Mouse (Mus musculus) lung, postnatal 14 days (tissue): ENCODE data around the gene Stk38l.
"Not testable (repeated sequence)": the region's sequence is repeated elsewhere in the genome, so short reads cannot be mapped to it uniquely, and the experiment has no call there.

Experiments used
- DNase-seq: peaks from one replicate; pipeline ENCODE4 v3.0.0; 2021

Stk38l gene

DNA sequence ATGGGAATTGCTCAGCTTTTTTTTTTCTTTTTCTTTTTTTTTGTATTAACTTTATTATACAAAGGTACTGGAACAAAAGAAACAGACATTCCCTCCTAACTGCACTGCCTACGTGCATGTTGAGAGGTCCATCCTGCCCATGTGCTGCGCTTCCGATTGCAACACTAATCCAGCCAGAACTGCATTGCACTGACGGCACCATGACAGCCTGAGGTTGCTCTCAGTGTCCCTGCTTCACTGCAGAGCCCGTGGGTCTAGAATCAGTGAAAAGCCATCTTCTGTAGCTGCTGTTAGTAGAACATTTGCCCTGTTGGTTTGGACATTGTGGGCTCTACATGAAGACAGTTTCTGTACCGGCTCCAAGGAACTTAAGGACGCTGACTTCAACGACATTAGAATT is 51.1 kb downstream of the Stk38l start:
- not testable (repeated sequence) for DNase-seq

DNA sequence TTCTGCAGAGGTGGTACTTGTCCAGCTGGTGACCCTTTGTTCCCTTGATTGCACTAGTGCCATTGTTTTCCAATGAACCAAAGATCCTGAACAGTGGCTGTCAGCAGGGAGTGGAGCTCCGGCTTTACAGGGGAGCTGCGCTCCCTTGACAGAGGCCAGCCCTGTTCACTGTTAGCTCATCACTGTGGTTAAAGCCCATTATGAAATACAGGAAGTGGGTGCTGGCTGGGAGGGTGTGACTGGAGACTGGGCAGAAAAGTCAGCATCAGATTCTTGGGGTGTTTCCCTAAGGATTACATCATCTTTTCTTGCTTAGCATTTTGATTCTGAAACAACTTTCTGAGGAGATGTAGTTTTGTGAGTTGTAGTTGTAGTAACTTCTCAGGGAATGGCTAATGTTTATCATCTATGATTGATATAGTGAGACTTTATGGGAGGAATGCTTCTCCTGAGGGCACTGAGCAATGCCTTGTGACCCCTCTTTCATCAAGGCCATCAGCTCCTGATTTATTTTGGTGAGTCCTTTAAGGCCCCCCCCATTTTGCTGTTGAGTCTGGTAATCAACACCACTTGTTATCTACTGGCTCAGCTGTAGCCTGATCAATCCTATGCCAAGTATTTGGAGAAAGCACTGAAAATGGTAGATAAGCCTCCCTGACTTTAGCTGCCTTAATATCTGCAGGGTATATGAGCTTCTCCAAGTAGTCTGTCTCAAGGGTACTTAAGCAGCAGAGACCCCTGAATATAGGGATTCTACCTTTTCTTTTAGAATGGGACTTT is 52.0 kb downstream of the Stk38l start:
- DNase-seq, result peak; percentile 44

DNA sequence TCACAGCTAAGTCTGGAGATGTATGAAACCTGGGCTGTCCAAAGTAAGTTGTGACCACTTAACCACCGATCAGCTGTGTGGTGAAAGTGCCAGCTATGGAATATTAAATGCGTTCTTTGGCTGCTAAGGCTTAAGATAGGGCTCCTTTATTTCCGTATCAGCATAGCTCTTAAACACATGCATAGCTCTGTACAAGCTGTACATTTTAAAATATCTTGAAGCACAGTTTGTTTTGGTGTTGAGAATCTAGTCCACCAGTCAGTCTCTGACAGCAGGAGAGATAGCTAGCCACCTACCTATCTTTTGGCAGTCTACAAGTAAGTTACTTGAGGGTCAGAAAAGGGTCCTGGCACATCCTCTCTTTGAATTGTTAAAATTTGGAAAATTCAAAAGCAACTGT is 53.3 kb downstream of the Stk38l start:
- DNase-seq, result no peak

DNA sequence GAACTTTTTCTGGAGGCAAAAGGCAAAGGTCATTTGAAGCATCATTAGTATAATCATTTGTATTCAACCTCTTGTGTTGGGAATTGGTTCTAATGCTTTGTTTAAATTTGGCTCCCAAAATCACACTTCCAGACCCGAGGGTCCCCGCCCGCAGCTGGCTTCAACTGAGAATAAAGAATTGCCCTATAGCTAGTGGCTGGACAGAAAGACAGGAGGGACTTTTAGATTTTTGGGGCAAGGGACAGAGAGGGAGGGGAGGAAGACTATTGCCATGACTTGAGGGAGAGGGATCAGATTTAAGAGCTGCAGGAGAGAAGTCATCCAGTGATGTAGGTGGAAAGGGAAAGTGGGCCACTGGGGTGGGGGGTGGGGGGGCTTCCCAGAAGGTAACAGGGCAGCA is 56.8 kb downstream of the Stk38l start:
- DNase-seq, result no peak

DNA sequence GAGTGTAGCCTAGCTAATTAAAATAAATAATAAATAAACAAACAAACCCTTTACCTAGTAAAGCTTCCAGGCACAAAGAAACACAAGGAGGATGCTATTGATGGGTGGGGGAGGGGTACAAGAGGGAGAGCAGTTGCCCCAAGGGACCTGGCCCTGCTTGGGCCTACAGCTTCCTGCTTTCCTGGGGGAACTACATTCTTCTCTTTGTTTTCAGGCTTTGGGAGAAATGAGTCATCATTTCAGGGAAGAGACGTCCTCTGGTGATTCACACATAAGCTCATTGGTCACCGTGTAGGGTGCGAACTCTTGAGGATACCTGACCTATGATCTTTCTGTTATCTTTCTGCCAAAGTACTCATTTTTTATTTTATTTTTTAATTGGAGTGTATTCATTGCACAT is 68.7 kb downstream of the Stk38l start:
- no peak for DNase-seq

DNA sequence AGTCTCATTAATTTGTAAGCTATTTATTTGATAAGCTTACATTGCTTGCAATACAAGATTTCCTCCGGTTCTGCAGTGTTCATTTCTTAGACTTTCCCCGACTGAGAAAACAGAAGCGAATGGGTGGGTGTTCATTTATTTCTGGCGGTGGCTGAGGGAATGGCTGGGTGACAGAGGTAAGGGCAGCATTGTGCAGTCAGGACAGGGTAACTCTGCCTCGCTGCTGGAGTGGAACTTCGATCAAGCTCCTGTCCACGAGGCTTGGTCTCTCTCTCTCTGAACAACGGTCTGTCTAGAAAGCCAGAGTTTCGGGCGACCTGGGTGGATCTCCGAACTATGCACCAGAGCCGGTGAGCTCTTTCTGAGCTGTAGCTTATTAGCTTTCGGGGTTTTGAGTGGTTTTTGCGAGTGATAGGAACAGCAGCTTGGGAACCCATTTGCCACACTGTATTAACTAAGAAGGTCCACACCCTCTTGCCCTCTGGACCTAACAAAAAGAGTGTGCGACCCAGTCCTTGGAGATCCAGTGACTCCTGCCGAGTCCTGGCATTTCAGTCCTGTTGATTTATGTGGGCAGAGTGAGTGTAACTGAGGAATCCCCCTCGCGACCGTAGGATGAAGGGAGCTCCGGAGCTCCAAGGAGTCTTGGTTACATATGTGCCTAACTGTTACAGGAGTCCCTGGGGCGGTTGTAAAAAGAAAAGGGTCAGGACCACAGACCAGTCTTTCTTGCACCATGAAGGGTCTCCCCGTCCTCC is 70.5 kb downstream of the Stk38l start:
- no peak for DNase-seq

DNA sequence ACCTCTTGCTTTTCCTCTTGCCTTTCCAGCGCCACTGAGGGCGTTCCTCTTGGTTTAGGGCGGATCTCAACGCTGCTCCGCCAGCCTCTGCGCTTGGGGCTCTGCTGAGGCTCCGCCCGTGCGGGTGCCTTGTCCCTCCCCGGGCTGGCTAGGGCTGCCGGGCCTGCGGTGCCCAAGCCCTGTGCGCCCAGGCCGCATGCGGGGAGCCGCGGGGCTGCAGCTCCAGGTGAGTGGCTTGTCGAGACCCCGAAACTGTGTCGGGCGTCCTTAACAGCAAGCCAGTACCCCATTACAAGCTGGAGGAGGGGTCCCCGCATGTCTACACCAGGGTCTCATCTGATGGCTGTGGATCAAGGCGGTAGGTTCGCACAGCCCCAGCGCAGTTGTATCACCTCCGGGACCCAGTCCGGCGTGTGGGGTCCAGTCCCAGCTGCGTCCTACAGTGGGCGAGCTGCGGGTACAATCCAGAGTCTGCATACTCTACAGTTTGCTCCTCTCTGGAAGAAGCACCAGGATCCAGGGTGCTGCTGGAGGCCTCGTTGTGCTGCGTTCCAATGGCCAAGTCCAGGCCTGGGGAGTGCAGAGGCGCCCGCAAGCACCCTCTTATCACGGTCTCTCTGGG is 71.2 kb downstream of the Stk38l start, which contains the start of gene Arntl2:
Gene Arntl2, plus strand, starts transcription at position 132 of the 622 bp plus-strand sequence.
- DNase-seq, result peak; percentile 75

DNA sequence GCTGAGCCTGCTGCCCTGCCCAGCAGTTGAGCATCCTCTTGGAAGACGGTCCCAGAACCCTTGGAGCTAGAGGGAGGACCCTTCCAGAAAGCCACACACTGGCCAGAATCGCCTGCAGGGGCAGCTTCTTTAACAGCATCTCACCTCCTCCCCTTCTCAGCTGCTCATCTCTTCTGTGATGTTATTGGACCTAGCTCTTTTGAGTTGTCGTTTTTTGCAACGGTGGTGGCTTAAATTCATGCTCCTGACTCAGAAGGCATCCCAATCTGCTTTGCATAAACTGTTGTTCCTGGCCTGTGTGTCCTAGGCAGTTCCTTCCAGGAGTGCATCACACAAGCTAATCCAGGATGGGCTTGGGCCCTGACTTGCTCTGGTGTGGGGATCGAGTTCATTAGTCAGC is 72.7 kb downstream of the Stk38l start:
- DNase-seq, result no peak

DNA sequence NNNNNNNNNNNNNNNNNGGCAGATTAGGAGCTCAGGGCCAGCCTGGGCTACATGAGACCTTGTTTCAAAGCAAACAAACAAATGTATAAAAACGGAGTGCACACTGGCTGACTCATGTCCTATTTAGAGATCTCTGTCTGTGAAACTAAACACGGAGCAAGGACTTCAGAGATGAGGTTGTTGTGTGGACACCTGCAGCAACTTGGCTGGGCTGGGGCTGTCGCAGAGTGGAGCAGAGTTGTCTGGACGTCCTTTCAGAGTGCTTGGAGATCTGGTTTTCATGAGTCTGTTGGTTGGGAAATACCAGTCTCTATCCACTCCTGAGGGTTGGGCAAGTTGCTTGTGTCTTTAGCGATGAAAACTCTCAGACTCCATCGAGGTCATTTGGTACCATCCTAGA is 85.2 kb downstream of the Stk38l start:
- DNase-seq, result no peak

DNA sequence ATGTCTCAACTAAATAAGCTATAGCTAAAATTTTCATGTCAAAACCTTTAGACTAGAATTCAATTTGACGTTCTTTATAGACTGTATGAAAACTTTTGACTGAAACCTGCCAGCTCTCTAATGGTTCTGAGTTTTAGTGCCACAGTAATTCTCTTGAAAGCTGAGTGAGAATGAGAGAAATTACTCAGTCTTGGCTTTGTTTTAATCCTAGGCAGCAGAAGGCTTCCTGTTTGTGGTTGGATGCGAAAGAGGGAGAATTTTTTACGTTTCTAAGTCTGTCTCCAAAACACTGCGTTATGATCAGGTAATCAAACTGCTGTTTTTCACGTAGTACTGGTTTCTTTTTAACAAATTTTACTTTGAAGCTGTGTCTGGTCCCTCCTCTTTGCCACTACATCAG is 88.2 kb downstream of the Stk38l start:
- DNase-seq, result no peak

DNA sequence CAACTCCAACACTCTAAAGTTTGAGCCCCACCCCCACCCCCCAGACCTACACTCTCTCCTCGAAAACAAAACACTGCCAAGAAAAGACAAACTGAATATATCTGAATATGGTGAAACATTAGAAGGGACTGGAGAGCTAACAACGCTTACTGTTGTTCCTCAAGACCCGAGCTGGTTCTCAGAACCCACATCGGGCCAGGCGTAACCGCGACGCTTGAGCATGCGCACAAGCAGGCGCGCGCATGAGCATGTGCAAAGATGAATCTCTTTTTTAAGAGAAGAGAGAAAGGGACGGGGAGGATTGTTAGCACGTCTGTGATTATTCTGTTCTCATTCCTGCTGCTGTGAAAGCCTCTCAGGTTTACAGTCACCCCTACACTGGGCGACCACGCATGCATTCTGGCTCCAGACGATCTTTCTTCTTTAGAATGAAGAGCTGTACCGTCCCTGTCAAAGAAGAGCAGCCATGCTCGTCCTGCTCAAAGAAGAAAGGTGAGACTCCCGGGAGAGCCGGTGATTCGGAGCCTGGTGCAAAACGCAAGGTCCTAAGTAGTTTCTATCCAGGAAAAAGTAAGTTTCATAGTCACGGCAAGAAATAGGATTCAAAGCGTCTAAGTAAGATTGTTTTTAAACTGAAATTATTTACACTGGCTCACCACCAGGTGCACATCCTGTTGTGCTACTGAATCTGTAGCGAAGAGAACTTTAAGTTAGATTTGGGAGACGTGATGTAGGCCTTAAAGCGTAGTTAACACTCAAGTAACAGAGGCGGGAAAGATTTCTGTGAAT is 95.6 kb downstream of the Stk38l start:
- no peak for DNase-seq

DNA sequence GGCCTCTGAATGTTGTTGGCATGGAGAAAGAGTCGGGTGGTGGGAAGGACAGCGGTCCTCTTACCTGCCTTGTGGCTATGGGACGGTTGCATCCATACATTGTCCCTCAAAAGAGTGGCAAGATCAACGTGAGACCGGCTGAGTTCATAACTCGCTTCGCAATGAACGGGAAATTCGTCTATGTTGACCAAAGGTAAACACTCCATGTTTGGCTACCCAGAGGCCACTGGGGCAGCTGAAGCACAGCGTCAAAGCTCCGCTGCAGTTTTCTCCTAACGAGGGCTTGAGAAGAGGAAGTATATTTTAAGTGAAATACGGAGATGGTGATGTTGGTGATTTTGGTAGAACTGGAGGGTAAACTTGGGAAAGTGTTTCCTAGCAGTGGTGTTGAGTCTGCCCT is 97.2 kb downstream of the Stk38l start:
- DNase-seq, result no peak

DNA sequence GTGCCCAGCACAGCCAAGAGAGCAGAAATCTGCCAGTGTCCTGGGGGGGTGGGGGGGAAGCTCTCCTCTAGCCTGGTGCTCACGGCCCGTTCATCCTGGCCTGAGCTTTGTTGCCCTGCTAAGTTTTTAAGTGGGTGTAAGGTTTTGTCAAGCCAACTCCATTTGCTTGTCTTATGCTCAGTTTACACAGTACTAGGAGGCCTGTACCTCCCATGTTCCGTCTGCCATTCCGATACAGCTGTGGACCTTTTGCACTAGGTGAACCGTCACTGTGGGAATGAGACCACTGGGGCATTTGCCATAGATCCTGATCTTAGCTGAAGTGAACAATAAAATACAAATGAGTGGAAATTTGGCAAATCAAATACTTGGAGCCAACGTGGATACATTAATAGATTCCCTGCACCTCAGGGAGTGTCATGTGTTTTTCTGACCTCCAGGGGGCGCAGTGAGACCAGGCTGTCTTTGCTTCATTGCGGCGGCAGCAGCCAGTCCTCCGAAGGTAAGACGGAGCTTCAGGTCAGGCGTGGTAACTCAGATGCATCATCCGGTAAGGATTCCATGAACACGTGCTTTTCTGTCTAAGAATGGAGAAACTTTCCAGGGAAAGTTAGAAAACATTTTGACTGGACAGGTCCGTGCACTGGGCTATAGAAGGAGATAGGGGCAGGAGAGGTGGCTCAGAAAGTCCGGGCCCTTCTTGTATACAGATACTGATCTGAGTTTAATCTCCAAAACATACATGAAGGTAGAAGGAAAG is 100.1 kb downstream of the Stk38l start:
- DNase-seq, result peak; percentile 77

DNA sequence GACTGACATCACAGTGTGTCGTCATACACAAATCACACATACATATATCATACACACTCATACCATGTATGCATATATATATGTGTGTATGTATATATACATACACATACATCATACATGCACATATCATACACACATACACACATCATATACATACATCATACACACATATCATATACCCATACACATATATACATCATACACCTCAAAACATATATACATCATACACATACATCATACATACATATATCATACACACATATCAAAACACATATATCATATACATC is 100.6 kb downstream of the Stk38l start:
- DNase-seq, result no peak
